Mouse (Mus musculus): ENCODE measurements at regions not wholly inside any gene's neighbourhood (a gene's known extent, or its start where the extent isn't known, plus 50 kb on each side); places are given as distances from the start of the nearest gene placed in this dataset.

- H3K27ac ChIP-seq (ENCODE audit: insufficient read depth, low read length), result no peak overlapping the region
- no peak overlapping the region for H3K9ac ChIP-seq (ENCODE audit: low read depth, poor library complexity, severe bottlenecking)
- H3K9me3 ChIP-seq (replicated peaks; ENCODE audit: control insufficient read depth, insufficient read depth, low read length, poor library complexity, severe bottlenecking), result no peaks in the 10 kb centered on the region
- no peaks in the 10 kb centered on the region for H3K27me3 ChIP-seq (ENCODE audit: control insufficient read depth, insufficient read depth, low read length, poor library complexity, severe bottlenecking)
- no peaks in the 10 kb centered on the region for H3K4me1 ChIP-seq (ENCODE audit: control insufficient read depth, insufficient read depth, low read length)
- H3K4me3 ChIP-seq (ENCODE audit: low read depth, low read length), result no peak overlapping the region
- H3K36me3 ChIP-seq (ENCODE audit: control insufficient read depth, insufficient read depth, low read length, poor library complexity, severe bottlenecking), result no peaks in the 10 kb centered on the region
- no peak for TF ChIP-seq EP300 (IDR thresholded peaks at IDR 0.05; ENCODE audit: insufficient read depth, low read depth, low read length)
- no peak for TF ChIP-seq POLR2A (IDR thresholded peaks at IDR 0.05; ENCODE audit: insufficient read depth, low read length)
- TF ChIP-seq CTCF (IDR thresholded peaks at IDR 0.05; ENCODE audit: low read depth, low read length), result no peak
Observed at GRCm38 (mm10) chr4:58613022-58613421, 59.3 kb upstream of the Lpar1 start.

- Histone ChIP-seq H3K27me3 (ENCODE audit: control insufficient read depth, insufficient read depth, low read length, poor library complexity, severe bottlenecking) (no peaks in the 10 kb centered on the region), H3K9ac (ENCODE audit: low read depth, poor library complexity, severe bottlenecking) (no peak overlapping the region), H3K9me3 (replicated peaks; ENCODE audit: control insufficient read depth, insufficient read depth, low read length, poor library complexity, severe bottlenecking) (no peaks in the 10 kb centered on the region), H3K4me1 (ENCODE audit: control insufficient read depth, insufficient read depth, low read length) (no peaks in the 10 kb centered on the region), H3K4me3 (ENCODE audit: low read depth, low read length) (no peak overlapping the region), H3K36me3 (ENCODE audit: control insufficient read depth, insufficient read depth, low read length, poor library complexity, severe bottlenecking) (no peaks in the 10 kb centered on the region), H3K27ac (ENCODE audit: insufficient read depth, low read length) (no peak overlapping the region)
- TF ChIP-seq POLR2A (IDR thresholded peaks at IDR 0.05; ENCODE audit: insufficient read depth, low read length) (no peak), CTCF (IDR thresholded peaks at IDR 0.05; ENCODE audit: low read depth, low read length) (no peak), EP300 (IDR thresholded peaks at IDR 0.05; ENCODE audit: insufficient read depth, low read depth, low read length) (no peak)
Observed at GRCm38 (mm10) chr4:58607491-58607890, 53.8 kb upstream of the Lpar1 start.

- H3K36me3 ChIP-seq (ENCODE audit: control insufficient read depth, insufficient read depth, low read length, poor library complexity, severe bottlenecking), result no peaks in the 10 kb centered on the region
- no peak overlapping the region for H3K9ac ChIP-seq (ENCODE audit: low read depth, poor library complexity, severe bottlenecking)
- H3K9me3 ChIP-seq (replicated peaks; ENCODE audit: control insufficient read depth, insufficient read depth, low read length, poor library complexity, severe bottlenecking), result no peaks in the 10 kb centered on the region
- no peaks in the 10 kb centered on the region for H3K27me3 ChIP-seq (ENCODE audit: control insufficient read depth, insufficient read depth, low read length, poor library complexity, severe bottlenecking)
- no peak overlapping the region for H3K4me3 ChIP-seq (ENCODE audit: low read depth, low read length)
- no peaks in the 10 kb centered on the region for H3K4me1 ChIP-seq (ENCODE audit: control insufficient read depth, insufficient read depth, low read length)
- no peak for TF ChIP-seq CTCF (IDR thresholded peaks at IDR 0.05; ENCODE audit: low read depth, low read length)
- TF ChIP-seq EP300 (IDR thresholded peaks at IDR 0.05; ENCODE audit: insufficient read depth, low read depth, low read length), result no peak
- no peak for TF ChIP-seq POLR2A (IDR thresholded peaks at IDR 0.05; ENCODE audit: insufficient read depth, low read length)
- H3K27ac ChIP-seq (ENCODE audit: insufficient read depth, low read length), result no peak overlapping the region
Observed at GRCm38 (mm10) chr4:58605941-58606340, 52.2 kb upstream of the Lpar1 start.

All from ES-Bruce4 (cell line).